Mouse (Mus musculus) kidney, adult 11 months (tissue): ENCODE data around the gene Sri.

Experiments used
- DNase-seq: peaks from one replicate; pipeline ENCODE4 v3.0.0; 2022

Sri gene

DNA sequence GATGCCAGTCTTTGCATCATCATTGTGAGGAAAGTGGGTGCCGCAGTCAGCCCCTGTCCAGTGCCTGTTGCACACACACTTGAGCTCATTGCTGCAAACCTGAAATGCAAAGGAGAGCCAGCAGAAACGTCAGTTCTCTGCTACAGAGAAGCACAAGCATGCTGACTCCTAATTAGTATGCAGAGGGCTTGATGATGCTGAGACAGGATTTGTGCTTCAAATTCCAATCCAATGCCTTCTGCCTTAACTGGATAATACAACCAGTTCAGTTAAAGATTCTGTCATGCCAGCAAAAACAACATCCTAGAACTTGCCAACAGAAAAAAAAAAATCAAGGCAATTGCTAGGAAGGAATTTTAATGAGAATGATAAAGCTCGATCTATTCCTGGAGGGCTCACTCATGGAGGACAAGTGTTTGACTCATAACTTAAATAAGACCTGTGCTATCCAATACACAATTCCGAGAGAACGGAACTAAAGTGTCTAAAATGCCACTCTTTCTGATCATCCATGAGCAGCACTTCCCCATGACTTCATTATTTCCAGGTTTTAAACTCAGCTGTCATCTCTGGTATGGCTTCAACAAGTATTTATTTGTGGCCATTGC lies 70.8 kb downstream of the Sri start:
- DNase-seq = no peak
